Mouse (Mus musculus) heart, postnatal 4 days (tissue): ENCODE measurements at regions not wholly inside any gene's neighbourhood (a gene's known extent, or its start where the extent isn't known, plus 50 kb on each side); places are given as distances from the start of the nearest gene placed in this dataset.
"Not testable (repeated sequence)": the region's sequence is repeated elsewhere in the genome, so short reads cannot be mapped to it uniquely, and the experiment has no call there.

ENCODE experiments used
- DNase-seq: peaks from one replicate; pipeline ENCODE4 v3.0.0; 2021

DNA sequence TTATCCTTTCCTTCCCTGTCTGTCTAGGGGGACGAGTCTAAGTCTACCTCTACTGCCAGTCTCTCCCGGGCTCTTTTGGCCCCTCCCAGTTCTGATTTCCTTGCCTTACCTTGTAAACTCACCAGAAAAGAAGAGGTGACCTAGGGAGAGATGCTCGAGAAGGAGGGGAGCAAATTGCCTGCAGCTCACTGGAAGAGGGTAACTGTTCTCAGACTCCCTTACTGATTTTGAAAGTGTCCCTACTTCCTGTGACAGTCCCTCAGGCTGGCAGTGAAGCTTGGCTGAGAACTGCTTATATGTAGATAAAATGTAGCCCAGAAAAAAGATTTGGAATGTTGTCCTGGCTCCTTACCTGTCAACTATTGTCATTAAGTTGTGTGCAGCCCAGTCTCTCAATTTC is 180.6 kb upstream of the Tab2 start:
- no peak for DNase-seq

DNA sequence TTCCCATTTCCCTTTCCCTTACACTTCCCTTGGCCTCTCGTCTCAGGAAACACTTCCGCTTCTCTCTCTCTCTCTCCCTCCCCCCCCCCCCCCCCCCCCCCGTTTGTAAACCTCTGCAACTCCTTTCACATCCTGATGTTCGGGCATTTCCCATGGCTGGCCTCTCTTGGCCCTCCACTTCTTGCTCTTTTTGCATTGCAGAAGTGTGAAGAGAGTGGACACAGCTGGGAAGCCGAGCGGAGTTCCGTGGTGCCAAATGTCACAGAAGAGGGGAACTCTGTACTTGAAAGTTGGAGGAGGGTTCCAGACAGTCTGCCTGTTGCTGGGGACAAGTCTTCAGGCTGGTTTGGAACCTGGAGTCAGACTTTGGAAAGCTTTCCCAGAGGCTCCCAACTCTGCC is 179.2 kb upstream of the Tab2 start:
- peak; percentile 55 for DNase-seq

DNA sequence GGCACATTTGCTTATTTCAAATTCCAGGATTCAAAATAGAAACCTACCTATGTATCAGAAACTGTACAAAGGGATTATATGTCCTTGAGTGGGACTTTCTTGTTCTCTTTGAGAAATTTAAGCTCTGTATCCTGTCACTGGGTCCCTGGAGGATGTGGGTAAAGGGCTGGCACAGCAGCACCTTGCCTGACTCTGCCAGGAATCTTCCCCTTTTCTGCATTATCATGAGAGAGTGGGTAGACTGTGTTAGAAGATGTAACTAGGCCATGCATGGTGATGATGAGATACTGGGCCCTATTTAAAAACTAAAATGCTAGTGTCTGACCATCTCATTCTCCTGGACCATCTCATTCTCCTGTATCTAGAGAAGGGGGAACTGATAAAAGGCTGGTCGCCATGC is 178.4 kb upstream of the Tab2 start:
- no peak for DNase-seq

DNA sequence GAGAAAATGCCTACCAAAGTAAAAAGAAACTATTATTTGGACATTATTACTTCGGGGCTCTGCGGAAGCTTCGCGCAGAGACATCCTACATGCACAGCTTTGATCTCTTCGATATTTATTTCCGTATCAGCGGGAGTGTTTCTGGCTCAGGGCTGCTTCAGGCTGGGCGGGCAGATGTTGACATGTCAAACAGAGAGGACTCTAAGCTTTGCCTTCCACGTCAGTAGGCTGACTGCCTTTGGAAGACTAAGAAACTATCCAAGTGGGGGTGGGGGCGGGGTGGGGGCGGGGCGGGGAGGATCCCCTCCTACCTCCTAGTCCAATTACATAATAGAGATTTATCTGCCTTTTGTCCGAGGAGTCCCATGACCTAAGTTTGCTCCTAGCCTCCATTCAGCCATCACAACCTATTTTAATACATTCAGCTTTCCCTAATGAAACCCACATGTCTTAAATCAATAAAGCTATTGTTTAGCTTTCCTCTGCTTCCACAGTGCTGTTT is 177.5 kb upstream of the Tab2 start:
- DNase-seq: no peak

DNA sequence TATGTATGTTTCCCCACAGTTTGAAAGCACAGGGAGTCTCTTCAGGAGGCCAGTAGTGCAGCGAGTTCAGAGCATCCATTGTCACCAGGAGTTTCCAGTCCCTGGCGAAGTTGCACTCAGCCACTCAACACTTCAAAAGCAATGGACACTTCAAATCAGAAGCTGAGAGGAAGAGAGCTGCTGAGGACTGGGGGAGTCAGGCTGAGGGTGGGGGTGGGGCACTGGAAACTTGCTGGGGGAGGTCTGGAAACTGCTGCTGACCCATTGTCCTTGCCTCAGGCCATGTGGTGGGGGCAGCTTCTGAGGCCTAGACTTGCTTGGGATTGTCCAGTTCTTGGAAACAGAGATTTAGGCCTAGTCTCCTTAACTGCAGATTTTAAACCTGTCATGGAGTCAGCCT is 176.8 kb upstream of the Tab2 start:
- DNase-seq: no peak

DNA sequence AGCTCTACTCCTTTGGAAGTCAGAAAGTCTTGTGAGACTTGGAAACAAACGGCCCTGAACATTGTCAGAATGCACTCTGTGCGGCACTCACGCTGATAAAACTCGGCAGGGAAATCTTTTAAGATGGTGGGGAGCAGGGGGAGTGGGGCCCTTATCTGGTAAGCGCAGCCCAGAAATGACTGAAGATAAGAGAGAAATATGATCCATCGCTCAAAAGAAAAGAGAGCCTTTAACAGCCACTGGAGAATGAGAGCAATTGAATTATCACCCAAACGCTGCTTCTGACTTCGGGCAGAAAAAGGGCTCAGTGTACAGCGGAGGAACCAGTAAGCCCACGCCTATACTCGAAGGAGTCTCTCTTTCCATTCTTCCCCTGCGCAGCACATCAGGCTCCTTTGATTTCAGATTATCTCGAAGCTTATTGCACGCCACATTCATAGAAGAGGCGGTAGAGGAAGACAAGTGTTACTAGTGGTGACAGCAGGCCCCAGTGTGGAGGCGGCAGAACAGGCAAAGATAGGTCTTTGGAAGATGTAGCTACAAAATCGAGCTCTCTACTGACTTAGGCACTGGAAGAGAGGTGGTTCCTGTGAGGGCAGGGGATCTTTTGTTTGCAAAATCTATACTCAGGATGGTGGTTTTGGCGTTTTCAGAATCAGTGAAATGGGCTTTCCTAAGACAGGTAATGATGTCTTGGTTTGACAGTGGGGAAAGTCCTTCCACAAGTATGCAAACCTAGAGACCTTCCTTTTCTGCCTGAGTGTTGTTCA is 174.6 kb upstream of the Tab2 start:
- DNase-seq: no peak

DNA sequence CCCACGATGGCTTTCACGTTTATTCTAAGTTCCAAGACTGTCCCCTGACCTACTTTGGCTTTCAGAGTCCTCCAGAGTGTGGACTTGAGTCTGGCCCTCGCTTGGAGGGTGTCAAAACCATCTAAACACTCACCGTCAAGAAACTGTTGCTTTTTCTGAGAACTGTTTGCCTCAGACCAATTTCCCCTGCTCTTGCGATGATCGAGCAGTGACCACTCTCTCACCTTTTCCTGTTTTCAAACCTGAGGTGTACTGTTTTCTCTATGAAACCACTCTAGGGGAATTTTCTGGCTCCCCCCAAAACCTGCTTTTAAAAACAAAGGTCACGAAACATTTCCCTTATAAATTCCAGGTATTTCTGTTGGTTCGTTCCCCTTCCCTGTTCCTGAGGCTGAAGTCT is 174.0 kb upstream of the Tab2 start:
- no peak for DNase-seq

DNA sequence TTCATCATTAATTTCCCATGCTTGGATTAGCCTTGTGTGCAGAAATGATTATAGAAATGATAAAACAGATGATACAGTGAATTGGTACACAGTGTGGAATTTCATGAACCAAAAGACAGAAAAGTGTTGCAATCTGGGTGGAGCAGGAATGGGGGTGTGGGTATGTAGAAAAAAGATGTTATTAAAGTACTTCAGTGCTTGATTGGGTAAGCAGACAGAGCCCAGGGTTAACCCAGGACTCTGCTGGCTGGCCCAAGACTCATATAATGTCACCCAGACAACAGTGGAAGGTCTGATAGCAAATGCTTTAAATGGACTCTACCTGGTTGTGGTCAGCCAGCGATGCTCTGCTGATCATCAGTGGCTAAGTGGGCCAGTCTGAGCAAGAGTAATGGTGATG is 168.1 kb upstream of the Tab2 start:
- no peak for DNase-seq

DNA sequence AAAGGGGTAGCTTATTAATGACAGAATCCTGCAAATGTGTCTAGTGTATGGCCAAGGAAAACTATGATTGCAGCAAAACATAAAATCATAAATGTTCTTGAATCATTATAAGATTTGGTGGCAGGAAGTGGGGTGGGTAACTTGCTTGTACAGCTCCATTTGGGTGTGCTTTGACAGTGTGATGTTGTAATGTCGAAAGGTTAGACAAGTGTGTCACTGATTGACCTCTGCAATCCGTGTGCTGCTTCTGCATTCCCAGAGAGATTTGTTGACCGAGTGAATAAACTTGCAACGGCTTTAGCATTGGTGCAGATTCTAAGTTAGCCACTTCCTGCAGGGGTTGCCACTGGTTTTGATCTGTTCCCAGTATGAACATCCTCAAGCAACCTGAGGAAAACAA is 165.9 kb upstream of the Tab2 start:
- no peak for DNase-seq

DNA sequence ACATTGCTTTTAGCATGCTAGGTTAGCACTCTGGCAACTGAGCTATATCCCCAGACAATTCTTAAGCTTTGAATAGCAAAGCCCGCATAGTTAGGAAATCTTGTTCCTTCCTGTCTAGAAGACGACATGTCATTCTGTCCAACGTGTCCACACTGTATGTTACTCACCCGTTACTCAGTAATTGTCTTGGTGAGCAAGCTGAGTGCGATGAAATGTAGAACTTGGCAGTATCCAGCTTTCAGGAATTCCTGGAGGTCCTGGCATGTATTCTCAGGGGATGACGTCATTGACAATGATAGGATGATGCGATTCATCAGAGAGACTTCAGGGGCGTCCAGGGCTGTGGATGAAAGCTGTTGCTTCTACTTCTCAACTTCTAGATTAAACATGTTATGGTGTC is 160.8 kb upstream of the Tab2 start:
- peak; percentile 17 for DNase-seq

DNA sequence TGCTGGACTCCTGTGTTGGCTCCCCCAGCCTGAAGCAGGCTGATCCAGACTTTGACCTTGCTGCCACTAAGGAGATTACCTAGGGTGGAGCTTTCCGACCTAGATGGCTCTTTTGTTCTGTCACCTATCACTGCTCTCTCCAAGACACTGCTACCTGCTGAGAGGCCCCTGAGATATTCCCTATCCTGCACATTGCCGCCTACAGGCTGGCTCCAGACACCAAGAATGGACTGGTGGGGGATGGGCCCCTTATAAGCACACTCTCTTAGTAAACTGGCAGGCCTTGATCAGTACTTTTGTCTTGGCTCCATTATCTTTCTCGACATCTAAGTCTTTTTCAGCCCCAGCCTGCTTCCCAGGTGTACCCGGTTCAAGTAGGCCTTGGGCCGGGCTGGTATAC is 158.9 kb upstream of the Tab2 start:
- DNase-seq: not testable (repeated sequence)

DNA sequence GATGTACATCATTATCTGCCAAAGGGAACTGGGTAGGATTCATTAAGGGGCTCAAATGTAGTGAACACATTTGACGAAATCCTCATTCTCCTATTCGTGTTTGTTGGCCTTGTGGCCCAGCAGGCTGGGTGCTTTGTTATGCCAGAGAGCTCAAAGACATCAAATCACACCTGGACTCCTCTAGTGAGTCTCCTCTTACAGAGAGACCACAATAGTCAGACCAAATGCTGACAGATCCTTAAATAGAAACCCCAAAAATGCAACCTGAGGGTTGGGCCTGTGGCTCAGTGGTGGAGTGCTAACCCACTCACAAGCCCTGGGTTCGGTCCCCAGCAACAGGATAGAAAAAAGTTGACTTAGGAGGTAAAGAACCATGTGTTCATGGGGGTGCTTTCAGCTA is 158.5 kb upstream of the Tab2 start:
- no peak for DNase-seq

DNA sequence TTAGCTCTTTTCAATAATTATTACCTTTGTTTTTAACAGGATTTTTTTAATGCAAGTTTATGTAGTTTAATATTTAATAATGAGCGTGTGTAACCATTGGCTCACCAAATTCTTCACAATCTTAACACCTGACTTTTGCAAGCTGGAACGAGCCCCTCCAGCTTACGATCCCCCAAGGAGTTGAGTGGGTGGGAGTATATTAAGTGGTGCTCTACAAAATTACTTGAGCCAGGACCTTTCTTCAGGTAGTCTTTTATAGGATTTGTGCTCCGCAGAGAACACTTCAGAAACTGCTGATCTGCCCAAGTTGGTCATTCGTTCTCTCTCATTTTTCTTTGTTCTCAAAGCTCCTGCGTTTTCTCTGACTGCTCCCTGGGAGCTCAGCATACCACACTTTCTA is 144.5 kb upstream of the Tab2 start:
- DNase-seq: no peak

DNA sequence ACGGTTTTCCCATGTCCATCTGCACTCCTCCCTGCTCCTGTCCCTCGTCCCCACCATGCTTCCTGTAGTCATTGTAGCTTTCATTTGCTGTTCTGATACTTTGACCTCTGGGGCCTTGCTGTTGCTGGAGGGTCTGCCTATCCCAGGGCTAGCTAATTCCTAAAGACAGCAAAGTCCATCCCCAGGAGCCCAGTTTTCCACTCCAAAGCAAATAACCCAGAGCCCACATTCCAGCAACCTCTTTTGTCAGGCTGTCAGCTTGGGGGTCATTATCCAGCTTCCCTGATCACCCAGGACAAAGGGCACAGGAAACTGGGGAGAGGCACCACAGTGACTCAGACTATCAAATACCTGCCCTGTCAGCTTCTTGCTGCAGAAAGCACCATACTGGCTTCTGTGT is 139.9 kb upstream of the Tab2 start:
- DNase-seq: no peak

DNA sequence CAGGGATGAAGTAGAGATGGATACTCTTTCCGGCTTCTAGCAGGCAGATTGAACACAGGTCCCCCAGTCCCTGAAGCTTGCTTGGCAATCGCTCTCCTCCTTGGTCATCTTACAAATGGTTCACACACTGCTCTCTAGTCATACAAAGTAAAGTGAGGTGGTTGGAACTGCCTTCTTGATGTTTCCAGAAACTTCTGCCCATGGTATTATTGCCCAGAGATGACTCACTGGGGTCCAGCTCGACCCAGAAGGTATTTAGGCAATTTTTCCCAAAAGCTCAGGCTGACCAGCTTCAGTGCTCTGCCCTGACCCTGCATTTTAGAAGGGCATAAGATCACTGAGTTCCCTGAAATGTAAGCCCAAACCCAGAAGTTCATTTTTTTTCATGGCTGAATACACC is 139.2 kb upstream of the Tab2 start:
- no peak for DNase-seq

DNA sequence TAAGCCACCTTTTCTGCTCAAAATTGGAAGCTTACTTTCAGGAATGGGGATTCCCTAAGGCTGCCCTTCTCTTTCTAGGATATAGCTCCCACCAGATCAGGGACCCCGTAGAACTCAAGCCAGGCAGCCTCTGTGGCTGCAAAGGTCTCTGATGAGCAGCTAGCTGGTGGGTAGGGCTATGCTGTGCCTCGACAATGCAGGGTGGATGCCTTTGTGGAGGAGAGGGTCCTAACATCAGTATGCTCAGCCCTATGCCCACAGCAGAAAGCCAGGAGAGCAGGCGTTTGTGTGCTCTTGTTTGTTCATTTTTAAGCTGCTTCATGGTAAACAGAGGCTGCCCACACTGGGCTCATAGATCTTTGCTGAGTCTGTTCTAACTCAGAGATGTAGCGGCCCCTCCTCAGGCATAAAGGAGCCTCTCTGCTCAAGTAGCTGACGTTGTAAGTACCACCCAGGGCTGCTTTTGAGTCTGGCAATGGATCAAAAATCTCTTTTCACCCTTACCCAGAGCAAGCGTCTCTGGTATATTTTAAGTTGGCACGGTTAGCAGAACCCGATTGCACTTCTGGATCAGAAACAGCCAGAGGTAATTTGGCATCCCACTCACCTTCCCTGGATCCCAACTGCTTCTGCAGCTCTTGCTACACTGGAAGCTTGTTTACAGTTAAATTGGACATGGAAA is 136.0 kb upstream of the Tab2 start:
- DNase-seq: no peak

DNA sequence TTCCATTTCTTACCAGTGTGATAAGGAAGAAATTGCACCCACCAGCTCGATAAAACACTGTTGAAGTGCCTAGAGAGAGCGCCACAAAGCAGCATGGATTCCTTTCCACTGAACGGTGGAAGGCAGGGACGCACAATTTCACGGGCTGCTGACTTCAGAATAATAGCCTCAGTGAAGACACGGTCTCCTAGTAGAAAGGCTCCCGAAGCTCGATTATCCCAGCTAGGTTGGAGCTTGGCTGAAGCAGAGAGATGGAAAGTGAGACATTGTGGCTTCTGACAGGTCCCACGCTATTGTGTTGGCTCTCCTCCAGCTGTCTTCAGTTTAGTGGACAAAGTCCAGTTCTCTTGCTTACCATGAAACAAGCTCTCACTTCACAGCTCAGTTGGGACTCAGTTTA is 133.3 kb upstream of the Tab2 start:
- DNase-seq: peak; percentile 17

DNA sequence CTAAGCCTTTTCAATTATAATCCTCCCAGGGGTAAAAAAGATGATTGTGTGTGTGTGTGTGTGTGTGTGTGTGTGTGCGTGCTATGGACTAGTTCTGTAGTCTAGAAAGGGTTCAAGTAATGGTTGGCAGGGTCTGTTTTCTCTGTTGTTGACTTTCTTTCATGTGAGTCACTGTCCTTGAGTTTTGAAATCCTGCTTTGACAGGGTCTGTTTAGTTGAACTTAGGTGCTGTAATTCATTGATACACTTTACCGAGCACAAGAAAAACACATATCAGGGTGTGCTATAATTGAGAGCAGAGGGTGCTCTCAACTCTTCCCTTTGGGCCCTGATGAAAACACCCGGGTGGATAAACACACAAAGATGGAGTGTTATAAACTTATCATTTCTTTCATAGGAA is 132.7 kb upstream of the Tab2 start:
- no peak for DNase-seq

DNA sequence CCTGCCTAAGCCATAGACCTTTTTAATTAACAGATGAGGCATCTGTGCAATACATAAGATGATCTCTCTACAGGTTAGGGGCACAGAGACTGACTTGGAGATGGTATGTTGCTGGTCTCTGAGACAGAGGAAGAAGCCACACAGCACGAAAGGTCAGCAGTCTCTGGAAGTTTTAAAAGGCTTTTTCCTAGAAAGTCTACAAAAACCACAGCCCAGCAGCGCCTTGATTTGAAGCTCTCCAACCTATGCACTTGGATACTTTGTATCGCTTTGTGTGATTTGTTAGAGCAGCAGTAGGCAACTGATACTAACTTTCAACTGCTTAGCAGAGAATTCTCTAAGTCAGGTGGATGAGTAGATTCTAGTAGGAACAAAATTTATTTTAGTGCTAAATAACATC is 132.3 kb upstream of the Tab2 start:
- no peak for DNase-seq

DNA sequence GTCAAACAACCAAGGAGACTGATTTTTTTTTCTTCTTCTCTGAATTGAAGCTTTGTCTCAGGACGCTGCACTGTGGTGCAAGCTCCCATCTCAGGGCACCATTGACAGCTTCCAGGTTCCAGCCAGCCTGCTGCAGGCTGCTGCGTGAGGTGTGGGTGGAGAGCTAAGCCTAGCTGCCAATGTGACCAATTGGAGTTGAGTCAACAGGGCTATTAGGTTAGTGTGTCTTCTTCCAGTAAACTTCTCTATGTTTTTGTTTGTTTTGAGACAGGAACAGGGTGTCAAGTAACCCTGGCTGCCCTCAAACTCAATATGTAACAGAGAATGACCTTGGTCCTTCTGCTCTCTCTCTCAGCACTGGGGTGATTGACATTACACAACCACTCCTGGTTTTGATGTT is 131.1 kb upstream of the Tab2 start:
- DNase-seq: no peak

DNA sequence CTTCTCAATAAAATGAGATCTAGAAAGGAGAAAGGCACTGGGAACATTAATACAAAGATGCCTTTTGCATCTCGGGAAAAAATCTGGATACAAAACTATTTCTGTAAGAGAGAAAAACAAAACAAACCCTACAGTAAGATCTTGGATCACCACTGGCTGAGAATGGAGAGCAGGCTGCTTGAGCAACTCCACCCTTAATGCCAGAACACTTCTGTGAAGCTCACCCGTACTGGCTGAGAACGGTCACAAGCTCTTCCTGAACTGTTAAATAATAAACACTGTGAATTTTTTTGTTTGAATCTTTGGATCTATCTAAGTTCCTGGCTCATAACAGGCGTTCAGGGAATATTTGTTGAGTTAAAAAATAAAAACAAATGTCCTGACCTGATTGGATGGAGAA is 130.4 kb upstream of the Tab2 start:
- DNase-seq: no peak

DNA sequence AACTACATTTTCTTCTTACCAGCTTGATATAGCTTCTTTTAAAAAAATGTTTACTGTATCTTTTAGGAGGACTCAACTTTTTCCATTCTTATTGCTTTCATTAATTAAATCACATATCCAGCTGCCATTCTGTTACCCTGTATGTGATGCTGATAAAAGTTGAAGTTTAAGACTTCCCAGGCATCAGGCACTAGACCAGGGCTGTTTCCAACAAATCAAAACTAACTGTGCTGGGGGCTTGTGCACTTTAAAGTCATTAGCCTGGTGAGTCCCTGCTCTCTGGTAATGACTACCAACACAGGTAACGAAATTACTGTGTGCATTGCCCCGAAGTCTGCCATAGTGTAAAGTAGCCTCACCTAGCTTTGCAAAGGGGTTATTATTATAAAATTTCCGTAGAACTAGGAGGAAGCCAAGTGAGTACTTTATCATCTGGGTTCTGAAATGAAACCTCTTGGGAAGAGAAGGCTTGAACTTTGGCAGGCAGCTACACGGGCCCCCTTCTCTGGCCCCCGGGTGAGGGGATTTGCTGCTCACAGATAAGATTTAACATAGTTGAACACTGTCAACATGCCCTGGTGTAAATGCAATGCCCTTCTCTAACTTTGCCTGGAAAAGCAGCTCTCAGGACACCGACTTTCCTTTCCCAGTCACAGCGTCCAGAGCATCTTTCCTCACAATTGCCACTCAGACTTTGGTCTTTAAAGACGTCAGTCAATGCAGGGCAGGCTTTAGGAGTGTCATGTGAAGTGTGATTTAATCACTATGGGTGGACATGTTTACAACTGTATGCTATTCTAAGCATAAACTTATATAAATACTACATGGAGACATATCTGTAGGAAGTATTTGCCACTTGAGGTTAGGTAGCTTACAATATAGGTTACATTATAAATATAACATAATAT is 122.1 kb upstream of the Tab2 start:
- peak; percentile 48 for DNase-seq

DNA sequence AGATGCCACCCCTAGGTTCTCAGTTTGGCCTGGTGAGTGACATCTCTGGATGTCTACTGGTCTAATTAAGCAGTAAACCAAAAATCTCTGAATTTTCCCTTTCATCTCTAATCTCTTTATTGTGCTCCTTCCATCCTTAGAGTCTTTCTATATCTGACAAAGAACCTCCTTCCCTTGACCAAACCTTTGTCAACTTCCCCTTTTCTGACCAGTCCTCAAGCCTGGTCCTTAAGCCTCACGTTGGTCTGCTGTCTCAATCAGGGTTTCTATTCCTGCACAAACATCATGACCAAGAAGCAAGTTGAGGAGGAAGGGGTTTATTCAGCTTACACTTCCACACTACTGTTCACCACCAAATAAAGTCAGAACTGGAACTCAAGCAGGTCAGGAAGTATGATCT is 116.4 kb upstream of the Tab2 start:
- DNase-seq: no peak
